Mouse (Mus musculus): ENCODE data around the gene 1700023F06Rik. TPM values are rescaled to one million over a fixed set of nuclear protein-coding genes. Genes with fewer than 3 reads are reported as not detected.
A peak's percentile ranks its signal among the peaks of the same experiment; 100 is the strongest.

Gene 1700023F06Rik
- total and polyA plus RNA-seq, 3 experiments, result not detected

- H3K4me2 ChIP-seq (ENCODE audit: insufficient read depth, low read depth, poor library complexity, severe bottlenecking), result peak overlapping the region; percentile 93
- H3K9ac ChIP-seq (ENCODE audit: insufficient read depth, low read depth), result peak overlapping the region; percentile 60
- peak overlapping the region in 1 of 3 experiments; percentile 10 for H3K4me3 ChIP-seq (replicated peaks in 1 of 3; ENCODE audit: low read depth in 2 of 3, low read length in 2 of 3, poor library complexity in 1 of 3)
- H3K27ac ChIP-seq (ENCODE audit: insufficient read depth, low read depth), result peak overlapping the region; percentile 92
- dilution Hi-C loops (cut with MboI; ENCODE audit: extremely low pct_ligation_motif_present, extremely low pct_unique_long_range_greater_than_20kb, low sequenced_read_pairs) (no loop called here), in situ Hi-C loops (cut with MboI; ENCODE audit: low pct_ligation_motif_present, low pct_unique_long_range_greater_than_20kb, low sequenced_read_pairs) (no loop called here)
- H3K9me3 ChIP-seq (replicated peaks; ENCODE audit: low read length), result no peaks in the 10 kb centered on the region
- no peaks in the 10 kb centered on the region for H3K27me3 ChIP-seq (replicated peaks)
- TF ChIP-seq ELF1 (IDR thresholded peaks at IDR 0.05; ENCODE audit: low read depth, low read length) (0 out of 2 replicates have a peak, but pooled peaks have one; percentile 22), CHD1 (IDR thresholded peaks at IDR 0.05; ENCODE audit: low read depth, low read length) (peak; percentile 78), NELFE (IDR thresholded peaks at IDR 0.05; ENCODE audit: low read depth, low read length) (peak; percentile 1; the same call in 1 of the 2 replicates), GABPA (IDR thresholded peaks at IDR 0.05; ENCODE audit: insufficient replicate concordance, low read depth, low read length) (no peak), ZNF384 (IDR thresholded peaks at IDR 0.05; ENCODE audit: low read depth, low read length) (no peak), MAZ (IDR thresholded peaks at IDR 0.05; ENCODE audit: low read depth, low read length) (no peak), ZMIZ1 (IDR thresholded peaks at IDR 0.05; ENCODE audit: low read depth, low read length) (0 out of 2 replicates have a peak, but pooled peaks have one; percentile 64)
- peaks cover 34 to 90% of the 10 kb centered on the region in 2 experiments for H3K4me1 ChIP-seq (ENCODE audit: control insufficient read depth in 1 of 2, insufficient read depth in 2 of 2)
- peaks cover 21 to 30% of the 10 kb centered on the region in 2 experiments for H3K36me3 ChIP-seq (replicated peaks in 1 of 2; ENCODE audit: control insufficient read depth in 1 of 2, insufficient read depth in 1 of 2, low read length in 1 of 2)
- peak; percentile 37 for DNase-seq (ENCODE audit: extremely low read depth)
- peaks cover 74% of the 10 kb centered on the region for H3K79me2 ChIP-seq (replicated peaks; ENCODE audit: control insufficient read depth, extremely low read depth, insufficient read depth, poor library complexity, severe bottlenecking)
Observed at GRCm38 (mm10) chr11:103176510-103176909, 31.8 kb downstream of the 1700023F06Rik start.

- peaks cover 16 to 24% of the 10 kb centered on the region in 2 experiments for H3K36me3 ChIP-seq (replicated peaks in 1 of 2; ENCODE audit: control insufficient read depth in 1 of 2, insufficient read depth in 1 of 2, low read length in 1 of 2)
- no peaks in the 10 kb centered on the region for H3K9me3 ChIP-seq (replicated peaks; ENCODE audit: low read length)
- H3K27ac ChIP-seq (ENCODE audit: insufficient read depth, low read depth), result peak overlapping the region; percentile 99
- dilution Hi-C loops (cut with MboI; ENCODE audit: extremely low pct_ligation_motif_present, extremely low pct_unique_long_range_greater_than_20kb, low sequenced_read_pairs) (no loop called here), in situ Hi-C loops (cut with MboI; ENCODE audit: low pct_ligation_motif_present, low pct_unique_long_range_greater_than_20kb, low sequenced_read_pairs) (no loop called here)
- H3K4me3 ChIP-seq (replicated peaks in 1 of 3; ENCODE audit: low read depth in 2 of 3, low read length in 2 of 3, poor library complexity in 1 of 3), result peak overlapping the region; percentile 23 to 54 (median 25)
- H3K4me2 ChIP-seq (ENCODE audit: insufficient read depth, low read depth, poor library complexity, severe bottlenecking), result peak overlapping the region; percentile 93
- no peaks in the 10 kb centered on the region for H3K27me3 ChIP-seq (replicated peaks)
- peak; percentile 82 for DNase-seq (ENCODE audit: extremely low read depth)
- peak overlapping the region; percentile 55 for H3K9ac ChIP-seq (ENCODE audit: insufficient read depth, low read depth)
- peaks cover 34 to 86% of the 10 kb centered on the region in 2 experiments for H3K4me1 ChIP-seq (ENCODE audit: control insufficient read depth in 1 of 2, insufficient read depth in 2 of 2)
- peaks cover 78% of the 10 kb centered on the region for H3K79me2 ChIP-seq (replicated peaks; ENCODE audit: control insufficient read depth, extremely low read depth, insufficient read depth, poor library complexity, severe bottlenecking)
- TF ChIP-seq EP300 (IDR thresholded peaks at IDR 0.05; ENCODE audit: low read length) (peak; percentile 66), JUND (conservative IDR thresholded peaks at IDR 0.05; ENCODE audit: low read depth, low read length) (0 out of 2 replicates have a peak, but pooled peaks have one; percentile 15), MAFK (IDR thresholded peaks at IDR 0.05; ENCODE audit: insufficient replicate concordance, low read length) (no peak), NELFE (IDR thresholded peaks at IDR 0.05; ENCODE audit: low read depth, low read length) (peak; percentile 79), ZKSCAN1 (IDR thresholded peaks at IDR 0.05; ENCODE audit: borderline replicate concordance, low read depth, low read length) (no peak), HCFC1 (IDR thresholded peaks at IDR 0.05; ENCODE audit: low read depth, low read length) (no peak), MXI1 (IDR thresholded peaks at IDR 0.05; ENCODE audit: low read depth, low read length) (peak; percentile 88; the same call in 1 of the 2 replicates), SIN3A (IDR thresholded peaks at IDR 0.05; ENCODE audit: low read length) (peak; percentile 94), SMC3 (IDR thresholded peaks at IDR 0.05; ENCODE audit: low read depth, low read length) (no peak), JUN (IDR thresholded peaks at IDR 0.05; ENCODE audit: insufficient read depth, low read depth, low read length) (peak; percentile 11; the same call in 1 of the 2 replicates), RAD21 (IDR thresholded peaks at IDR 0.05; ENCODE audit: low read depth, low read length) (no peak; the same call in 1 of the 2 replicates), ZNF384 (IDR thresholded peaks at IDR 0.05; ENCODE audit: low read depth, low read length) (0 out of 2 replicates have a peak, but pooled peaks have one; percentile 29), ZC3H11A (IDR thresholded peaks at IDR 0.05; ENCODE audit: low read depth, low read length) (no peak), CHD1 (IDR thresholded peaks at IDR 0.05; ENCODE audit: low read depth, low read length) (no peak), E2F4 (IDR thresholded peaks at IDR 0.05; ENCODE audit: insufficient replicate concordance, low read depth, low read length) (no peak), TCF12 (IDR thresholded peaks at IDR 0.05; ENCODE audit: low read depth, low read length) (peak; percentile 97), TBP (conservative IDR thresholded peaks at IDR 0.05; ENCODE audit: low read depth, low read length) (peak; percentile 79), MAX (IDR thresholded peaks at IDR 0.05; ENCODE audit: low read length) (peak; percentile 70), MYC (IDR thresholded peaks at IDR 0.05; ENCODE audit: low read depth, low read length) (peak; percentile 79), MEF2A (IDR thresholded peaks at IDR 0.05; ENCODE audit: borderline replicate concordance, low read depth, low read length) (peak; percentile 87), POLR2AphosphoS2 (IDR thresholded peaks at IDR 0.05; ENCODE audit: low read depth, low read length) (peak; percentile 28; the same call in 1 of the 2 replicates), BHLHE40 (IDR thresholded peaks at IDR 0.05; ENCODE audit: low read depth, low read length) (peak; percentile 81), IRF4 (IDR thresholded peaks at IDR 0.05; ENCODE audit: low read depth, low read length) (peak; percentile 83), CHD2 (IDR thresholded peaks at IDR 0.05; ENCODE audit: low read length) (peak; percentile 67; the same call in 1 of the 2 replicates), NRF1 (IDR thresholded peaks at IDR 0.05; ENCODE audit: low read depth, low read length) (peak; percentile 58), POLR2A (IDR thresholded peaks at IDR 0.05; ENCODE audit: low read depth, low read length) (peak; percentile 84)
Observed at GRCm38 (mm10) chr11:103175688-103176442, 32.5 kb downstream of the 1700023F06Rik start.

All from CH12.LX (cell line).